Mouse (Mus musculus) neural tube, embryonic 14.5 days (tissue): ENCODE data around the gene Cacna2d1. TPM values are rescaled to one million over a fixed set of nuclear protein-coding genes. Genes with fewer than 3 reads are reported as not detected.
A peak's percentile ranks its signal among the peaks of the same experiment; 100 is the strongest.

Experiments used
- ATAC-seq: fragments of 200-750 bp; cut with Nextera tagmentation; 2 replicates; pipeline ENCODE4 v1.8.0; 2017; ENCODE audit warnings: low read depth, mild to moderate bottlenecking, moderate TSS enrichment, moderate library complexity
- H3K27ac ChIP-seq: fragments of 300-500 bp; sonication (generic); 2 replicates; pipeline ENCODE4 v1.5.1; 2014; ENCODE audit warnings: low read depth, mild to moderate bottlenecking, control low read depth, low read length, moderate library complexity, mixed read lengths
- H3K27me3 ChIP-seq: fragments of 300-500 bp; sonication (generic); 2 replicates; pipeline ENCODE4 v1.6.1; 2014; ENCODE audit warnings: low read length; ENCODE audit not compliant: control insufficient read depth, insufficient read depth
- H3K36me3 ChIP-seq: fragments of 300-500 bp; sonication (generic); 2 replicates; pipeline ENCODE4 v1.6.1; 2014; ENCODE audit warnings: low read length, mixed read lengths; ENCODE audit not compliant: control insufficient read depth, insufficient read depth
- H3K4me1 ChIP-seq: fragments of 300-500 bp; sonication (generic); 2 replicates; pipeline ENCODE4 v1.6.1; 2014; ENCODE audit warnings: low read length; ENCODE audit not compliant: control insufficient read depth, insufficient read depth
- H3K4me2 ChIP-seq: fragments of 300-500 bp; sonication (generic); 2 replicates; pipeline ENCODE4 v1.6.1; 2014; ENCODE audit warnings: mild to moderate bottlenecking, low read depth, low read length, control low read depth
- H3K4me3 ChIP-seq: fragments of 300-500 bp; sonication (generic); 2 replicates; pipeline ENCODE4 v1.5.1; 2014; ENCODE audit warnings: low read depth, low read length, control low read depth, mixed read lengths
- H3K9ac ChIP-seq: fragments of 300-500 bp; sonication (generic); replicated peaks from 2 replicates; pipeline ENCODE4 v1.6.1; 2014; ENCODE audit warnings: low read depth, mild to moderate bottlenecking, control low read depth, low read length, mixed read lengths
- H3K9me3 ChIP-seq: fragments of 300-500 bp; sonication (generic); 2 replicates; pipeline ENCODE4 v1.6.1; 2016; ENCODE audit warnings: low read length; ENCODE audit not compliant: control insufficient read depth
- WGBS: fragments of 180-500 bp; shearing (Covaris S2); extraction: QIAGEN DNeasy Blood & Tissue Kit; methylation state at CpG from one replicate; pipeline ENCODE4 v1.1.7; 2014; 5-methylcytosine and 5-hydroxymethylcytosine counted together
- polyA plus RNA-seq: library from polyadenylated mRNA; unstranded; fragments of >200 nt; fragmentation: Nextera tagmentation; extraction: Ambion mirVana; gene quantifications from 2 replicates; pipeline ENCODE4 v1.2.1, GENCODE M21; 2014

The Cacna2d1 gene
- polyA plus RNA-seq = 59.1 and 65.7 TPM in 2 replicates

GRCm38 (mm10) chr5:15934376-15935233, at the start of gene Cacna2d1:
Gene Cacna2d1 (plus strand): TSS chr5:15934691.
- Histone ChIP-seq H3K9me3 (no peaks in the 10 kb centered on the region), H3K27me3 (peaks cover 9% of the 10 kb centered on the region; the same call in 1 of the 2 replicates), H3K4me3 (peak within 1 kb of the TSS; percentile 62), H3K4me1 (no peaks in the 10 kb centered on the region), H3K27ac (peak within 1 kb of the TSS; percentile 96), H3K4me2 (peak within 1 kb of the TSS; percentile 59), H3K36me3 (no peaks in the 10 kb centered on the region), H3K9ac (peak within 1 kb of the TSS; percentile 90)
- WGBS = under 1% methylated on average over 54 of the region's 120 CpGs
- peak; percentile 85 for ATAC-seq

- no peaks in the 10 kb centered on the region for H3K4me1 ChIP-seq
- no peak overlapping the region for H3K9ac ChIP-seq
- no peak for ATAC-seq
- WGBS = 62% methylated on average over 2 of the region's 2 CpGs
- H3K4me2 ChIP-seq = no peak overlapping the region
- no peaks in the 10 kb centered on the region for H3K36me3 ChIP-seq
- no peak overlapping the region for H3K27ac ChIP-seq
- H3K27me3 ChIP-seq = no peaks in the 10 kb centered on the region
- no peaks in the 10 kb centered on the region for H3K9me3 ChIP-seq
- H3K4me3 ChIP-seq = no peak overlapping the region
Observed at GRCm38 (mm10) chr5:15895098-15895497, 39.4 kb upstream of the Cacna2d1 start.

- H3K9ac ChIP-seq = no peak overlapping the region
- H3K4me3 ChIP-seq = no peak overlapping the region
- no peak for ATAC-seq
- H3K4me2 ChIP-seq = no peak overlapping the region
- no peak overlapping the region for H3K27ac ChIP-seq
- H3K9me3 ChIP-seq = no peaks in the 10 kb centered on the region
- 80% methylated on average over 3 of the region's 3 CpGs for WGBS
- H3K36me3 ChIP-seq = no peaks in the 10 kb centered on the region
- no peaks in the 10 kb centered on the region for H3K27me3 ChIP-seq
- no peaks in the 10 kb centered on the region for H3K4me1 ChIP-seq
Observed at GRCm38 (mm10) chr5:15896706-15897105, 37.8 kb upstream of the Cacna2d1 start.

- Histone ChIP-seq H3K4me1 (no peaks in the 10 kb centered on the region), H3K9me3 (no peaks in the 10 kb centered on the region), H3K4me2 (no peak overlapping the region), H3K4me3 (no peak overlapping the region), H3K36me3 (no peaks in the 10 kb centered on the region), H3K9ac (no peak overlapping the region), H3K27me3 (no peaks in the 10 kb centered on the region), H3K27ac (no peak overlapping the region)
- ATAC-seq = no peak
- 70% methylated on average over 3 of the region's 3 CpGs for WGBS
Observed at GRCm38 (mm10) chr5:15906446-15906845, 28.0 kb upstream of the Cacna2d1 start.

GRCm38 (mm10) chr5:15914931-15915330, 19.6 kb upstream of the Cacna2d1 start:
- H3K9ac ChIP-seq = no peak overlapping the region
- H3K36me3 ChIP-seq = no peaks in the 10 kb centered on the region
- WGBS = 76% methylated on average over 1 of the region's 1 CpGs
- no peak overlapping the region for H3K4me3 ChIP-seq
- no peak overlapping the region for H3K27ac ChIP-seq
- H3K9me3 ChIP-seq = no peaks in the 10 kb centered on the region
- ATAC-seq = no peak
- no peaks in the 10 kb centered on the region for H3K4me1 ChIP-seq
- no peaks in the 10 kb centered on the region for H3K27me3 ChIP-seq
- H3K4me2 ChIP-seq = no peak overlapping the region

- H3K27ac ChIP-seq = no peak overlapping the region
- no peaks in the 10 kb centered on the region for H3K36me3 ChIP-seq
- ATAC-seq = no peak
- H3K9me3 ChIP-seq = no peaks in the 10 kb centered on the region
- no peak overlapping the region for H3K4me3 ChIP-seq
- peaks cover 9% of the 10 kb centered on the region; the same call in 1 of the 2 replicates for H3K27me3 ChIP-seq
- WGBS = 34% methylated on average over 6 of the region's 6 CpGs
- no peaks in the 10 kb centered on the region for H3K4me1 ChIP-seq
- no peak overlapping the region for H3K9ac ChIP-seq
- no peak overlapping the region for H3K4me2 ChIP-seq
Observed at GRCm38 (mm10) chr5:15928506-15928905, 6.0 kb upstream of the Cacna2d1 start.

GRCm38 (mm10) chr5:15933017-15933416, 1.5 kb upstream of the Cacna2d1 start:
- Histone ChIP-seq H3K4me2 (peak overlapping the region; percentile 59), H3K9ac (no peak overlapping the region), H3K9me3 (no peaks in the 10 kb centered on the region), H3K4me1 (no peaks in the 10 kb centered on the region), H3K27ac (no peak overlapping the region; the same call in 1 of the 2 replicates), H3K27me3 (peaks cover 9% of the 10 kb centered on the region; the same call in 1 of the 2 replicates), H3K36me3 (no peaks in the 10 kb centered on the region), H3K4me3 (no peak overlapping the region)
- 5% methylated on average over 6 of the region's 6 CpGs for WGBS
- ATAC-seq = no peak

GRCm38 (mm10) chr5:15933581-15934375, 713 bp upstream of the Cacna2d1 start:
- 2% methylated on average over 17 of the region's 17 CpGs for WGBS
- H3K27me3 ChIP-seq = peaks cover 9% of the 10 kb centered on the region; the same call in 1 of the 2 replicates

More at GRCm38 (mm10) chr5:15933581-15934375, 713 bp upstream of the Cacna2d1 start:
- peak; percentile 38; the same call in 1 of the 2 replicates for ATAC-seq
- Histone ChIP-seq H3K9ac (peak overlapping the region; percentile 90), H3K4me3 (peak overlapping the region; percentile 62), H3K9me3 (no peaks in the 10 kb centered on the region), H3K4me2 (peak overlapping the region; percentile 59), H3K36me3 (no peaks in the 10 kb centered on the region), H3K4me1 (no peaks in the 10 kb centered on the region), H3K27ac (peak overlapping the region; percentile 96)
